Mouse (Mus musculus) neural tube, embryonic 11.5 days (tissue): Measurements from ENCODE around the gene Maob. TPM values are rescaled to one million over a fixed set of nuclear protein-coding genes. Genes with fewer than 3 reads are reported as not detected.
A peak's percentile ranks its signal among the peaks of the same experiment; 100 is the strongest.

Source experiments
- ATAC-seq: fragments of 200-750 bp; cut with Nextera tagmentation; 2 replicates; pipeline ENCODE4 v1.8.0; 2017; ENCODE audit warnings: moderate number of reproducible peaks, mild to moderate bottlenecking, moderate TSS enrichment, moderate library complexity; ENCODE audit not compliant: insufficient read depth, low FRiP score, low TSS enrichment
- DNase-seq: peaks from one replicate; pipeline ENCODE4 v3.0.0-alpha.2; 2015; ENCODE audit warnings: low spot score
- H3K27ac ChIP-seq: fragments of 300-500 bp; sonication (generic); 2 replicates; pipeline ENCODE4 v1.5.1; 2014; ENCODE audit warnings: low read depth, mild to moderate bottlenecking, low read length
- H3K27me3 ChIP-seq: fragments of 300-500 bp; sonication (generic); 2 replicates; pipeline ENCODE4 v1.6.1; 2014; ENCODE audit warnings: mild to moderate bottlenecking, low read length, mixed read lengths; ENCODE audit not compliant: control insufficient read depth, insufficient read depth
- H3K36me3 ChIP-seq: fragments of 300-500 bp; sonication (generic); 2 replicates; pipeline ENCODE4 v1.6.1; 2014; ENCODE audit warnings: mild to moderate bottlenecking, low read length, moderate library complexity, mixed read lengths; ENCODE audit not compliant: control insufficient read depth, insufficient read depth
- H3K4me1 ChIP-seq: fragments of 300-500 bp; sonication (generic); 2 replicates; pipeline ENCODE4 v1.6.1; 2014; ENCODE audit warnings: low read length, mixed read lengths; ENCODE audit not compliant: control insufficient read depth, insufficient read depth
- H3K4me2 ChIP-seq: fragments of 300-500 bp; sonication (generic); 2 replicates; pipeline ENCODE4 v1.6.1; 2014; ENCODE audit warnings: low read depth, mild to moderate bottlenecking, moderate library complexity
- H3K4me3 ChIP-seq: fragments of 300-500 bp; sonication (generic); 2 replicates; pipeline ENCODE4 v1.5.1; 2014; ENCODE audit warnings: low read depth, low read length
- H3K9ac ChIP-seq: fragments of 300-500 bp; sonication (generic); 2 replicates; pipeline ENCODE4 v1.6.1; 2014; ENCODE audit warnings: mild to moderate bottlenecking, low read length
- H3K9me3 ChIP-seq: fragments of 300-500 bp; sonication (generic); 2 replicates; pipeline ENCODE4 v1.6.1; 2016; ENCODE audit warnings: low read length; ENCODE audit not compliant: control insufficient read depth
- whole genome bisulfite sequencing: fragments of 180-500 bp; shearing (Covaris S2); extraction: QIAGEN DNeasy Blood & Tissue Kit; methylation state at CpG from one replicate; pipeline ENCODE4 v1.1.7; 2014; 5-methylcytosine and 5-hydroxymethylcytosine counted together
- polyA plus RNA-seq: library from polyadenylated mRNA; unstranded; fragments of >200 nt; fragmentation: Nextera tagmentation; extraction: Ambion mirVana; gene quantifications from 2 replicates; pipeline ENCODE4 v1.2.1, GENCODE M21; 2014

Maob gene
- polyA plus RNA-seq: 2.7 and 3.2 TPM in 2 replicates

GRCm38 (mm10) chrX:16817261-16817769, at the start of gene Maob:
Gene Maob (minus strand): TSS chrX:16817366.
- Histone ChIP-seq H3K27ac (no peak within 1 kb of the TSS), H3K9ac (peak within 1 kb of the TSS; percentile 18), H3K36me3 (no peaks in the 10 kb centered on the region), H3K9me3 (no peaks in the 10 kb centered on the region), H3K4me1 (no peaks in the 10 kb centered on the region), H3K27me3 (no peaks in the 10 kb centered on the region), H3K4me3 (peak within 1 kb of the TSS; percentile 15; the same call in 1 of the 2 replicates), H3K4me2 (peak within 1 kb of the TSS; percentile 38)
- DNase-seq (no peak), ATAC-seq (peak; percentile 38; the same call in 1 of the 2 replicates)
- WGBS: 14% methylated on average over 14 of the region's 18 CpGs

DNA sequence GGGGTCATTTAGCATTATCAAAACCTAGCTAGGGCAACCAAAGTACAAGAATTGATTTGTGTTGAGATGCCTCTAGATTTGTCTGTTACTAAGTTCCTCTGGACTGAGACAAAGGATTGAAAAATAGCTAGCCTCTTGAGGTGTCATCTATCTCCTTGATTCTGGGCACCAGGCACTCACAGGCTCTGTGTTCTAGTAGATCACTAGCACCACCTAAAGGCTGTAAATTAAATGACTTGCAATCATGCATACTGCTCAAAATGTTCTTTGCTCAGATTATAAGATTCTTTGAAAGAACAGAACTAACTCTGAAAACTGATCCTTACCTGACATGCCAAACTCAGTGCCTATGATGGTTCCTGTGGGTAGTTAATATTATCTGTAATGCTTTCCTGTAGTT, 43.1 kb upstream of the Maob start:
- Histone ChIP-seq H3K27me3 (no peaks in the 10 kb centered on the region), H3K36me3 (no peaks in the 10 kb centered on the region), H3K4me1 (no peaks in the 10 kb centered on the region), H3K4me3 (no peak overlapping the region), H3K9ac (no peak overlapping the region), H3K27ac (no peak overlapping the region), H3K4me2 (no peak overlapping the region), H3K9me3 (no peaks in the 10 kb centered on the region)
- no peak for ATAC-seq
- DNase-seq: no peak

- no peak for ATAC-seq
- H3K4me1 ChIP-seq: no peaks in the 10 kb centered on the region
Measured at GRCm38 (mm10) chrX:16846034-16846433, 28.9 kb upstream of the Maob start.

GRCm38 (mm10) chrX:16841443-16841842, 24.3 kb upstream of the Maob start:
- DNase-seq (no peak), ATAC-seq (no peak)
- Histone ChIP-seq H3K27ac (no peak overlapping the region), H3K36me3 (no peaks in the 10 kb centered on the region), H3K4me3 (no peak overlapping the region), H3K9me3 (no peaks in the 10 kb centered on the region), H3K9ac (no peak overlapping the region), H3K4me1 (no peaks in the 10 kb centered on the region), H3K4me2 (no peak overlapping the region), H3K27me3 (no peaks in the 10 kb centered on the region)
- WGBS: 85% methylated on average over 2 of the region's 2 CpGs

More at GRCm38 (mm10) chrX:16846034-16846433, 28.9 kb upstream of the Maob start:
- Histone ChIP-seq H3K27me3 (no peaks in the 10 kb centered on the region), H3K4me3 (no peak overlapping the region), H3K4me2 (no peak overlapping the region), H3K36me3 (no peaks in the 10 kb centered on the region), H3K27ac (no peak overlapping the region), H3K9me3 (no peaks in the 10 kb centered on the region), H3K9ac (no peak overlapping the region)
- 90% methylated on average over 2 of the region's 2 CpGs for WGBS
- no peak for DNase-seq

DNA sequence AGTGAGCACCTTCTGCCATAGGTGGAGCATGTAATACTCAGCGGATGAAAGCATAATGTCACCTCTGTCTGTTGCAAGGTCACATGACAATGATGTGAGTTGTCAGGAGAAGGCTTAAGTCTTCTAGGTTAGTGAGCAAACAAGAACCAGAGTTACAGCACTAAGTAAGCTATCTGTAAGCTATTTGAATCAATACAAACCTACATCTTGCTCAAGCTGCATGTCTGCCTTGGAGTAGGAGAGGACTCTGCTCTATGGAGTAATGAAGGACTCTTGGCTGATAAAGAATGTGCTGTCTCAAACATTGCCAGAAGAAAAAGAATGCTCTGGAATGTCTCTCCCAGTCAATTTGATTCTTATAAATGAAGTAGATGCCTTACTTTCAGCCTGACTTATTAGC, 20.1 kb upstream of the Maob start:
- H3K27ac ChIP-seq: no peak overlapping the region
- no peak overlapping the region for H3K4me3 ChIP-seq
- H3K4me2 ChIP-seq: no peak overlapping the region
- H3K9me3 ChIP-seq: no peaks in the 10 kb centered on the region
- DNase-seq (no peak), ATAC-seq (no peak)
- H3K36me3 ChIP-seq: no peaks in the 10 kb centered on the region
- no peaks in the 10 kb centered on the region for H3K27me3 ChIP-seq
- no peaks in the 10 kb centered on the region for H3K4me1 ChIP-seq
- no peak overlapping the region for H3K9ac ChIP-seq
- 90% methylated on average over 1 of the region's 1 CpGs for WGBS

GRCm38 (mm10) chrX:16836488-16837082, 19.4 kb upstream of the Maob start:
- no peak overlapping the region for H3K27ac ChIP-seq
- no peak for ATAC-seq
- H3K4me3 ChIP-seq: no peak overlapping the region
- no peaks in the 10 kb centered on the region for H3K36me3 ChIP-seq
- no peaks in the 10 kb centered on the region for H3K9me3 ChIP-seq
- H3K9ac ChIP-seq: no peak overlapping the region
- H3K27me3 ChIP-seq: no peaks in the 10 kb centered on the region
- no peaks in the 10 kb centered on the region for H3K4me1 ChIP-seq
- no peak overlapping the region for H3K4me2 ChIP-seq
- DNase-seq: no peak

DNA sequence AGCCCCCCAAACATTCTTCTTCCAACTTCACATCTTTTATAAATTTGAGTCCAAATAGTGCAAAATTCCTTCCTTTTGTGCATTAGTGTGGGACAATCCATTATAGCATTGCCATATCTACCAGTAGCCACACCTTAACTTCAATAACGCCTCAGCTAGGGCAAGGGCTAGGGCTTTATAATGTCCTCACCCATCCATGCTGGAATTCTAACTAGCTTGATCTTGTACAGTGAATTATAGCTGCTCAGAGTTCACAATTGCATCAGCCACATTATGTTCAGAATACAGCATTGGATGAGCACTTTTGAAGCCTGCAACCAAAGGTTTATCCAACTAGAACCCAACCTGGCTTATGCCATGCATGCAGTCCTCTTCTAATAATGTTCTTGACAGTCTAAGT, 8.9 kb upstream of the Maob start:
- Histone ChIP-seq H3K27me3 (no peaks in the 10 kb centered on the region), H3K4me3 (no peak overlapping the region), H3K9me3 (no peaks in the 10 kb centered on the region), H3K9ac (no peak overlapping the region), H3K4me1 (no peaks in the 10 kb centered on the region), H3K4me2 (no peak overlapping the region), H3K27ac (no peak overlapping the region), H3K36me3 (no peaks in the 10 kb centered on the region)
- no peak for ATAC-seq
- WGBS: 86% methylated on average over 1 of the region's 1 CpGs
- DNase-seq: no peak

- ATAC-seq (no peak), DNase-seq (no peak)
- Histone ChIP-seq H3K27ac (no peak overlapping the region), H3K27me3 (no peaks in the 10 kb centered on the region), H3K4me3 (no peak overlapping the region), H3K4me1 (no peaks in the 10 kb centered on the region), H3K4me2 (no peak overlapping the region), H3K36me3 (no peaks in the 10 kb centered on the region), H3K9me3 (no peaks in the 10 kb centered on the region), H3K9ac (no peak overlapping the region)
- WGBS: 79% methylated on average over 3 of the region's 3 CpGs
Measured at GRCm38 (mm10) chrX:16815965-16816364, 1.2 kb downstream of the Maob start.

- 67% methylated on average over 3 of the region's 3 CpGs for WGBS
- Histone ChIP-seq H3K4me3 (no peak overlapping the region), H3K4me1 (no peaks in the 10 kb centered on the region), H3K36me3 (no peaks in the 10 kb centered on the region), H3K9ac (no peak overlapping the region), H3K9me3 (no peaks in the 10 kb centered on the region), H3K27ac (no peak overlapping the region), H3K27me3 (no peaks in the 10 kb centered on the region), H3K4me2 (no peak overlapping the region)
- no peak for DNase-seq
- ATAC-seq: no peak
Measured at GRCm38 (mm10) chrX:16812080-16812479, 5.1 kb downstream of the Maob start.
